Mouse (Mus musculus) ES-E14 (cell line): ENCODE measurements around the gene Mad1l1.

ENCODE experiments used
- CHD2 ChIP-seq: IDR thresholded peaks from 2 replicates; pipeline ENCODE4 v1.6.1; 2014; ENCODE audit warnings: mild to moderate bottlenecking, low read depth, low read length, inconsistent platforms
- ZNF384 ChIP-seq: IDR thresholded peaks from 2 replicates; pipeline ENCODE4 v1.6.1; 2012; ENCODE audit warnings: low read depth, low read length, inconsistent platforms

GRCm38 (mm10) chr5:140061296-140061879 lies 260.0 kb downstream of the Mad1l1 start:
- TF ChIP-seq CHD2 = no peak
- no peak for TF ChIP-seq ZNF384
